Mouse (Mus musculus): ENCODE data around the gene H2al1h. TPM values are rescaled to one million over a fixed set of nuclear protein-coding genes. Genes with fewer than 3 reads are reported as not detected.
"Not testable (repeated sequence)": the region's sequence is repeated elsewhere in the genome, so short reads cannot be mapped to it uniquely, and the experiment has no call there.

The H2al1h gene
- not detected in 2 replicates for polyA plus RNA-seq (2015; fragmentation: Nextera tagmentation; extraction: Ambion mirVana)

DNA sequence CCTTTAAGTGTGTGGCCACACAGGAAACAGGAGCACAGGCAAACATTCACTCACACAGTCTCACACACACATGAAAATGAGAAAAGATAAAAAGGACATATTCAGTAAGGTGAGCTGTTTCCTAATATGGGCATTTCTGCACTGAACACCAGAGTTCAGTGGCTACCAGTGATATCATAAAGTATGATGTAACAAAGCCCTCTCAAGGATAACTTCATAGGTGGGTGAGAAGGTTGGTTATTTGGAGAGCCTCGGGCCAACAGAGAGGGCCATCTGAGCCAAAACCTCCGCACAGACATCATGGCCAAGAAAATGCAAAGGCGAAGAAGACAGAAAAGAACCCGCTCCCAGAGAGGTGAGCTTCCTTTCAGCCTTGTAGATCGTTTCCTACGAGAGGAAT, at the start of gene H2al1h:
TSS of gene H2al1h (plus strand) at position 301 of the 400 bp plus-strand sequence.
- H3K4me3 ChIP-seq (ENCODE audit: low read length); H3K4me1 ChIP-seq (ENCODE audit: control insufficient read depth, insufficient read depth, low read length); H3K27ac ChIP-seq (ENCODE audit: low read length); H3K36me3 ChIP-seq (ENCODE audit: control insufficient read depth, insufficient read depth); H3K9ac ChIP-seq (ENCODE audit: low read length); H3K4me2 ChIP-seq (ENCODE audit: low read depth, low read length); H3K27me3 ChIP-seq (ENCODE audit: control insufficient read depth, insufficient read depth, low read length); ATAC-seq (replicated peaks; ENCODE audit: extremely low read depth, insufficient read depth, low FRiP score); H3K9me3 ChIP-seq (replicated peaks; ENCODE audit: control insufficient read depth, low read length): not testable (repeated sequence)
- no CpG with 5 or more reads among the region's 6 CpGs for WGBS

DNA sequence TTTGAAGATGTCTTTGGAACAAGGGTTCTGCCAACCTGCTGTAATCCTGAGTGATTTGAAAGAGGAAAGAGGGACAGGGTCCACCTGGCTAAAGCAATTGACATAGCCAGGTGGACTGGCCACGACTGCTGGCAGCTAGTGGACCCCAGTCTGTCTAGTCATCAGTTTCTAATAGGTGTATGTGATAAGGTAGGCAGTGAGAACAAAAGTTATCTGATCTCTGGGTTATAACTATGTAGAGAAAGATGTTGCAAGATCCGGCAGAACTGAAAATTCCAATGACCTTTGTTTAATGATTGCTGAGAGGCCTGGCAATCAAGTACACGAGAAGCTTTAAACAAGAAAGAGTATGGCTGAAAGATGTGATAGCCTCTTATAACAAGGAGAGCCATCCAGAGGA, 48.1 kb upstream of the H2al1h start:
- Histone ChIP-seq H3K4me3 (ENCODE audit: low read length) (no peak overlapping the region), H3K4me2 (ENCODE audit: low read depth, low read length) (no peak overlapping the region), H3K9me3 (replicated peaks; ENCODE audit: control insufficient read depth, low read length) (no peaks in the 10 kb centered on the region), H3K27ac (ENCODE audit: low read length) (no peak overlapping the region), H3K27me3 (ENCODE audit: control insufficient read depth, insufficient read depth, low read length) (peaks cover 3% of the 10 kb centered on the region; the same call in 1 of the 2 replicates), H3K9ac (ENCODE audit: low read length) (no peak overlapping the region), H3K36me3 (ENCODE audit: control insufficient read depth, insufficient read depth) (no peaks in the 10 kb centered on the region), H3K4me1 (ENCODE audit: control insufficient read depth, insufficient read depth, low read length) (no peaks in the 10 kb centered on the region)
- no peak for ATAC-seq (replicated peaks; ENCODE audit: extremely low read depth, insufficient read depth, low FRiP score)
- 60% methylated on average over 3 of the region's 3 CpGs for WGBS

DNA sequence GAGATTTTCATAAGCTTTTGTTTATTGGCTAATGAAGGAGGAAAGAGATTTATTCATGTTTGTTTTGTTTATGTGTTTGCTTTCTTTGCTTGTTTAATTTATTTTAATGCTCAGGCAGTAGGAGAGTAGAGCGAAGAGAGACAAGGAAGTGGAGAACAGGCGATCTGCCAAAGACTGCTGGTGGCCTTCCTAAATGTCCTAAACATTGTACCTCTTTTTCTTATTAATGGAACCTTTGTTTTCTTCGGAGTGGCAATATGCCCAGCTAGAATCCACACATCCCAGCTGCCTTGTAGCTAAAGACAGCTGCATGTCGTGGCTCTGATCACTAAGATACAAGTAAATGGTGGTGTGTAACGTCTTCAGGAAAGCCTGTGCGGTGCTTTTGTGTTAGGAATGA, 44.2 kb upstream of the H2al1h start:
- WGBS: 69% methylated on average over 6 of the region's 6 CpGs
- Histone ChIP-seq H3K27me3 (ENCODE audit: control insufficient read depth, insufficient read depth, low read length) (no peaks in the 10 kb centered on the region; the same call in 1 of the 2 replicates), H3K9me3 (replicated peaks; ENCODE audit: control insufficient read depth, low read length) (no peaks in the 10 kb centered on the region), H3K4me1 (ENCODE audit: control insufficient read depth, insufficient read depth, low read length) (no peaks in the 10 kb centered on the region), H3K36me3 (ENCODE audit: control insufficient read depth, insufficient read depth) (no peaks in the 10 kb centered on the region), H3K27ac (ENCODE audit: low read length) (no peak overlapping the region), H3K4me3 (ENCODE audit: low read length) (no peak overlapping the region), H3K4me2 (ENCODE audit: low read depth, low read length) (no peak overlapping the region), H3K9ac (ENCODE audit: low read length) (no peak overlapping the region)
- ATAC-seq (replicated peaks; ENCODE audit: extremely low read depth, insufficient read depth, low FRiP score): no peak

DNA sequence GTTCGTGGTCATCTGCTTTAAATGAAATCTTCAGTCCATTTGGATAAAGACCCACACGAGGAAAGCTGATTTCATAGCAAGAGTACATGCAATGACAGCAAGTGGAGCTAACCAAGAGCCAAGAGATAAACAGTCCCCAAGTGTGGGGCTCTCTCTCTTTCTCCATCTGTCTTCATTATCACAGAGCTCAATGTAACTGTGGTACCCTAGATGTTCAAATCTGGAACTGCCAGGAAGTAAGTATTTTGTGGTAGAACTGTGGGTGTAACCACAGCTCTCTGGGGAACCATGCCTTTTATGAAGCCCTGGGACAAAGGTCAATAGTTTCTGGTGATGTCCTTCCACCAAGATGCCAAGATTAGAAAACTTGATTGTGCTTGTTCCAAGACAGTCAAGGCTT, 40.6 kb upstream of the H2al1h start:
- H3K27ac ChIP-seq (ENCODE audit: low read length): no peak overlapping the region
- no peaks in the 10 kb centered on the region for H3K4me1 ChIP-seq (ENCODE audit: control insufficient read depth, insufficient read depth, low read length)
- peaks cover 2% of the 10 kb centered on the region; the same call in 1 of the 2 replicates for H3K9me3 ChIP-seq (replicated peaks; ENCODE audit: control insufficient read depth, low read length)
- no peaks in the 10 kb centered on the region for H3K36me3 ChIP-seq (ENCODE audit: control insufficient read depth, insufficient read depth)
- H3K9ac ChIP-seq (ENCODE audit: low read length): no peak overlapping the region
- ATAC-seq (replicated peaks; ENCODE audit: extremely low read depth, insufficient read depth, low FRiP score): no peak
- WGBS: 57% methylated on average over 2 of the region's 2 CpGs
- H3K4me2 ChIP-seq (ENCODE audit: low read depth, low read length): no peak overlapping the region
- no peaks in the 10 kb centered on the region; the same call in 1 of the 2 replicates for H3K27me3 ChIP-seq (ENCODE audit: control insufficient read depth, insufficient read depth, low read length)
- no peak overlapping the region for H3K4me3 ChIP-seq (ENCODE audit: low read length)

DNA sequence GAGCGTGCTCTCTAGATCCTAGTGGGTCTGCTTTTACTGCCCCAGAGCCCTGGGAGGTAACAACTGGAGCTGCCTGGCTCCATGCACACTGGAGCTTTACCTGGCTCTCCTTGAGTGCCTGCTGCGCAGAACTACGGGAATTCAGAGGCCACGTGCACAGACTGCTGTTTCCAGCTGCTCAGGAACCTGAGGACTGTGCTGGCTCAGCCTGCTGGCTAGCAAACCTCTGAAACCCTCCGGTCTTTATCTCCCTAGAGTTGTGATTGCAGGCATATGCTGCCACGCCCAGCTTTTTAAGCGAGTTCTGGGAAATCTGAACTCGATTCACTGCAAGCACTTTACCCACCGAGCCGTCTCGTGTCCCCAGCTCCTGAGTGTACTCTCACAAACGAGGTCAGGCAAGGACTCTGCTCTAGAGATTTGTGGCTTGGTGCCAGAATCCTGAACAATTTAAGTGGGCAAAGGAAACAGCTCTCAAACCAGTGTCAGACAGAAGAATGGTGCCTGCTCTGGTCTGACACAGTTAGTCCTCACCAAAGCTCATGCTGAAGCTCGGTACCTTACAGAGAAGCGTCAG, 32.9 kb upstream of the H2al1h start:
- Histone ChIP-seq H3K4me2 (ENCODE audit: low read depth, low read length) (peak overlapping the region; percentile 18; the same call in 1 of the 2 replicates), H3K4me1 (ENCODE audit: control insufficient read depth, insufficient read depth, low read length) (peaks cover 4% of the 10 kb centered on the region), H3K4me3 (ENCODE audit: low read length) (no peak overlapping the region), H3K27ac (ENCODE audit: low read length) (no peak overlapping the region), H3K27me3 (ENCODE audit: control insufficient read depth, insufficient read depth, low read length) (peaks cover 17% of the 10 kb centered on the region), H3K36me3 (ENCODE audit: control insufficient read depth, insufficient read depth) (no peaks in the 10 kb centered on the region), H3K9me3 (replicated peaks; ENCODE audit: control insufficient read depth, low read length) (peaks cover 2% of the 10 kb centered on the region; the same call in 1 of the 2 replicates), H3K9ac (ENCODE audit: low read length) (no peak overlapping the region)
- peak; percentile 37; the same call in 1 of the 2 replicates for ATAC-seq (replicated peaks; ENCODE audit: extremely low read depth, insufficient read depth, low FRiP score)
- 35% methylated on average over 14 of the region's 14 CpGs for WGBS

DNA sequence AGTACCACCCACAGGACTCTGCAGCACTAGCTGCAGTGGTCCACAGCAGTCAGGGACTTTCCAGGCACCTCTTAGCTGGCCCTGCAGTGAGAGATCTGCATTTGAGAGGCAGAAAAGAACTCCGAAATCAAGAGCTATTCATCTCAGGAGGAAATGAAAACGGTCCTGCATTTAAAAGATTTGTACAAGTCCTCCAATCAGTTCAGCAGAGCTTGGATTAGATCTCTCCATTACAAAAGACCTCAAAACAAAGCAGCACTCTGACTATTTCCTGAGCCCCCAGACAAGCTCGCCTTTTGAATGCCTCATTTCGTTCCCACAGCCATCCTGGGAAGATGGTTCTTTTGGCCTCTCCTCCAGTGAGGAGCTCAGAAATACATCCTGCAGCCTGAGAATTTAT, 32.0 kb upstream of the H2al1h start:
- no peak overlapping the region for H3K4me3 ChIP-seq (ENCODE audit: low read length)
- H3K27ac ChIP-seq (ENCODE audit: low read length): no peak overlapping the region
- H3K4me2 ChIP-seq (ENCODE audit: low read depth, low read length): no peak overlapping the region
- no peak for ATAC-seq (replicated peaks; ENCODE audit: extremely low read depth, insufficient read depth, low FRiP score)
- peaks cover 17% of the 10 kb centered on the region for H3K27me3 ChIP-seq (ENCODE audit: control insufficient read depth, insufficient read depth, low read length)
- H3K36me3 ChIP-seq (ENCODE audit: control insufficient read depth, insufficient read depth): no peaks in the 10 kb centered on the region
- H3K9me3 ChIP-seq (replicated peaks; ENCODE audit: control insufficient read depth, low read length): no peaks in the 10 kb centered on the region; the same call in 1 of the 2 replicates
- 68% methylated on average over 4 of the region's 4 CpGs for WGBS
- no peak overlapping the region for H3K9ac ChIP-seq (ENCODE audit: low read length)
- peaks cover 4% of the 10 kb centered on the region for H3K4me1 ChIP-seq (ENCODE audit: control insufficient read depth, insufficient read depth, low read length)

DNA sequence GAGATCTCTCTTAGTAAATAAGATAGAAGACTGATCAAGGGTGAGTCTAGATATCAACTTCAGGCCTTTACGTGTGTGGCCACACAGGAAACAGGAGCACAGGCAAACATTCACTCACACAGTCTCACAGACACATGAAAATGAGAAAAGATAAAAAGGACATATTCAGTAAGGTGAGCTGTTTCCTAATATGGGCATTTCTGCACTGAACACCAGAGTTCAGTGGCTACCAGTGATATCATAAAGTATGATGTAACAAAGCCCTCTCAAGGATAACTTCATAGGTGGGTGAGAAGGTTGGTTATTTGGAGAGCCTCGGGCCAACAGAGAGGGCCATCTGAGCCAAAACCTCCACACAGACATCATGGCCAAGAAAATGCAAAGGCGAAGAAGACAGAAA, 22.3 kb upstream of the H2al1h start, which contains the start of gene H2al1a:
TSS of gene H2al1a (plus strand) at position 301 of the 400 bp plus-strand sequence.
- WGBS: no CpG with 5 or more reads among the region's 3 CpGs
- not testable (repeated sequence) for H3K27me3 ChIP-seq (ENCODE audit: control insufficient read depth, insufficient read depth, low read length); H3K4me1 ChIP-seq (ENCODE audit: control insufficient read depth, insufficient read depth, low read length); H3K9me3 ChIP-seq (replicated peaks; ENCODE audit: control insufficient read depth, low read length); H3K27ac ChIP-seq (ENCODE audit: low read length); H3K9ac ChIP-seq (ENCODE audit: low read length); ATAC-seq (replicated peaks; ENCODE audit: extremely low read depth, insufficient read depth, low FRiP score); H3K4me3 ChIP-seq (ENCODE audit: low read length); H3K4me2 ChIP-seq (ENCODE audit: low read depth, low read length); H3K36me3 ChIP-seq (ENCODE audit: control insufficient read depth, insufficient read depth)

DNA sequence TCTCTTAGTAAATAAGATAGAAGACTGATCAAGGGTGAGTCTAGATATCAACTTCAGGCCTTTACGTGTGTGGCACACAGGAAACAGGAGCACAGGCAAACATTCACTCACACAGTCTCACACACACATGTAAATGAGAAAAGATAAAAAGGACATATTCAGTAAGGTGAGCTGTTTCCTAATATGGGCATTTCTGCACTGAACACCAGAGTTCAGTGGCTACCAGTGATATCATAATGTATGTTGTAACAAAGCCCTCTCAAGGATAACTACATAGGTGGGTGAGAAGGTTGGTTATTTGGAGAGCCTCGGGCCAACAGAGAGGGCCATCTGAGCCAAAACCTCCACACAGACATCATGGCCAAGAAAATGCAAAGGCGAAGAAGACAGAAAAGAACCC, 19.2 kb upstream of the H2al1h start, which contains the start of gene H2al1b:
TSS of gene H2al1b (plus strand) at position 301 of the 400 bp plus-strand sequence.
- H3K9me3 ChIP-seq (replicated peaks; ENCODE audit: control insufficient read depth, low read length); H3K27ac ChIP-seq (ENCODE audit: low read length); H3K4me2 ChIP-seq (ENCODE audit: low read depth, low read length); H3K27me3 ChIP-seq (ENCODE audit: control insufficient read depth, insufficient read depth, low read length); H3K36me3 ChIP-seq (ENCODE audit: control insufficient read depth, insufficient read depth); H3K4me1 ChIP-seq (ENCODE audit: control insufficient read depth, insufficient read depth, low read length); H3K9ac ChIP-seq (ENCODE audit: low read length); H3K4me3 ChIP-seq (ENCODE audit: low read length); ATAC-seq (replicated peaks; ENCODE audit: extremely low read depth, insufficient read depth, low FRiP score): not testable (repeated sequence)
- whole genome bisulfite sequencing: 94% methylated on average over 1 of the region's 3 CpGs

DNA sequence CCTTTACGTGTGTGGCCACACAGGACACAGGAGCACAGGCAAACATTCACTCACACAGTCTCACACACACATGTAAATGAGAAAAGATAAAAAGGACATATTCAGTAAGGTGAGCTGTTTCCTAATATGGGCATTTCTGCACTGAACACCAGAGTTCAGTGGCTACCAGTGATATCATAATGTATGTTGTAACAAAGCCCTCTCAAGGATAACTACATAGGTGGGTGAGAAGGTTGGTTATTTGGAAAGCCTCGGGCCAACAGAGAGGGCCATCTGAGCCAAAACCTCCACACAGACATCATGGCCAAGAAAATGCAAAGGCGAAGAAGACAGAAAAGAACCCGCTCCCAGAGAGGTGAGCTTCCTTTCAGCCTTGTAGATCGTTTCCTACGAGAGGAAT, 15.9 kb upstream of the H2al1h start, which contains the start of gene H2al1c:
TSS of gene H2al1c (plus strand) at position 301 of the 400 bp plus-strand sequence.
- not testable (repeated sequence) for H3K27ac ChIP-seq (ENCODE audit: low read length); H3K4me3 ChIP-seq (ENCODE audit: low read length); ATAC-seq (replicated peaks; ENCODE audit: extremely low read depth, insufficient read depth, low FRiP score); H3K27me3 ChIP-seq (ENCODE audit: control insufficient read depth, insufficient read depth, low read length); H3K36me3 ChIP-seq (ENCODE audit: control insufficient read depth, insufficient read depth); H3K4me1 ChIP-seq (ENCODE audit: control insufficient read depth, insufficient read depth, low read length); H3K9me3 ChIP-seq (replicated peaks; ENCODE audit: control insufficient read depth, low read length); H3K9ac ChIP-seq (ENCODE audit: low read length); H3K4me2 ChIP-seq (ENCODE audit: low read depth, low read length)
- WGBS: 96% methylated on average over 2 of the region's 6 CpGs
